Mouse (Mus musculus) hindbrain, embryonic 13.5 days (tissue): Measurements from ENCODE around the gene Ak3. TPM values are rescaled to one million over a fixed set of nuclear protein-coding genes. Genes with fewer than 3 reads are reported as not detected.

Source experiments
- ATAC-seq: fragments of 200-750 bp; cut with Nextera tagmentation; 2 replicates; pipeline ENCODE4 v1.8.0; 2017; ENCODE audit warnings: moderate TSS enrichment; ENCODE audit not compliant: low FRiP score
- H3K27ac ChIP-seq: fragments of 300-500 bp; sonication (generic); 2 replicates; pipeline ENCODE4 v1.5.1; 2015; ENCODE audit warnings: inconsistent platforms, mild to moderate bottlenecking, moderate library complexity
- H3K27me3 ChIP-seq: fragments of 300-500 bp; sonication (generic); 2 replicates; pipeline ENCODE4 v1.6.1; 2015; ENCODE audit warnings: mild to moderate bottlenecking, inconsistent platforms
- H3K36me3 ChIP-seq: fragments of 300-500 bp; sonication (generic); 2 replicates; pipeline ENCODE4 v1.6.1; 2015; ENCODE audit warnings: mild to moderate bottlenecking, inconsistent platforms
- H3K4me1 ChIP-seq: fragments of 300-500 bp; sonication (generic); replicated peaks from 2 replicates; pipeline ENCODE4 v1.6.1; 2015; ENCODE audit warnings: inconsistent platforms
- H3K4me2 ChIP-seq: fragments of 300-500 bp; sonication (generic); 2 replicates; pipeline ENCODE4 v1.6.1; 2015; ENCODE audit warnings: inconsistent platforms, mild to moderate bottlenecking, moderate library complexity
- H3K4me3 ChIP-seq: fragments of 300-500 bp; sonication (generic); 2 replicates; pipeline ENCODE4 v1.5.1; 2015; ENCODE audit warnings: mild to moderate bottlenecking, inconsistent platforms
- H3K9ac ChIP-seq: fragments of 300-500 bp; sonication (generic); 2 replicates; pipeline ENCODE4 v1.6.1; 2015; ENCODE audit warnings: mild to moderate bottlenecking, inconsistent platforms
- H3K9me3 ChIP-seq: fragments of 300-500 bp; sonication (generic); 2 replicates; pipeline ENCODE4 v1.6.1; 2016; ENCODE audit warnings: inconsistent platforms
- WGBS: fragments of 180-500 bp; shearing (Covaris S2); methylation state at CpG from one replicate; pipeline ENCODE4 v1.1.7; 2015; 5-methylcytosine and 5-hydroxymethylcytosine counted together
- polyA plus RNA-seq: library from polyadenylated mRNA; unstranded; fragments of >200 nt; fragmentation: Nextera tagmentation; extraction: Ambion mirVana; gene quantifications from 2 replicates; pipeline ENCODE4 v1.2.1, GENCODE M21; 2015

Ak3 gene
- polyA plus RNA-seq, 1 experiment from 2014 or later = 61.6 TPM

DNA sequence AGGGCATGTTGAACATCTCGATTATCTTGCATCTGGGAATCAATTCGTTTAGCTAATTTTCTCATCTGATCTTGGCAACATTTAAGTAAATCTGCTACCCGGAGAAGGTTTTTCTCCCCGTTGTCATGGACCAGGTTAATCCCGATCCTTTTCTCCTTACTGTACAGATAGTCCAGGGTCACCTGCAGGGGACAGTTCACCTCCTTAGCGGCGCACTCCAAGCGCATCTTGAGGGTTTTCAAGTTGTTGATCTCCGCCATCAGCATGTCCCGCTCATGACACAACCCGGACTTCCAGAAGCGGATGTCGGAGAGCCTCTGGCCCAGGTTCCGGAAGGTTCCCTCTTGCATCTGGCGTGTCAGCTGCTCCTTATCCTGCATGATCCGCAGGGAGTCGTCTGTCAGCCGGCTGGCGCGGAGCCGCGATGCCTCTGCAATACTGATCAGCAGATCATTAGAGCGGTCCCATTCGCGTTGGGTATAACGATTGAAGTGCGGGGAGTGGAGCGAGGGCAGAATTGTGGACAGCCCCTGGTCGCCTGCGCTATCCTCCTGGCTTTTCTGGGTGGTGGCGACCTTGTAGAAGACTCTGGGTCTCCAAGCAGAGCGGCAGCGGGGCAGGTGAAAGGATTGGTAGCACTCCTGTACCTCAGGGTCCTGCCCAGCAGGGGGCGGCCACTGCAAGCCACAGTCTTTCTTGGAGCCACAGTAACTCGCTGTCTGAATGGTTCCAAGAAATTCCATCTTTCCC is 72.7 kb downstream of the Ak3 start:
- H3K4me2 ChIP-seq = peak overlapping the region; percentile 66
- H3K27me3 ChIP-seq = peaks cover 3% of the 10 kb centered on the region; the same call in 1 of the 2 replicates
- WGBS = 18% methylated on average over 35 of the region's 35 CpGs
- H3K9me3 ChIP-seq = no peaks in the 10 kb centered on the region
- H3K4me1 ChIP-seq = peaks cover 6% of the 10 kb centered on the region
- H3K36me3 ChIP-seq = no peaks in the 10 kb centered on the region
- H3K27ac ChIP-seq = peak overlapping the region; percentile 30; the same call in 1 of the 2 replicates
- peak; percentile 91 for ATAC-seq
- peak overlapping the region; percentile 70 for H3K9ac ChIP-seq
- H3K4me3 ChIP-seq = peak overlapping the region; percentile 42

Other genes with a start within 250 kb of the Ak3 start
- 22.1 and 23.0 TPM in 2 replicates for gene Slc1a1, start 212.9 kb downstream of the Ak3 start, polyA plus RNA-seq
- gene Plpp6, start 84.0 kb downstream of the Ak3 start, polyA plus RNA-seq = 9.1 and 9.7 TPM in 2 replicates
- 0.65 and 0.89 TPM in 2 replicates for gene 4430402I18Rik, start 80.2 kb downstream of the Ak3 start, polyA plus RNA-seq
- 50.3 and 52.4 TPM in 2 replicates for gene Cdc37l1, start 57.6 kb downstream of the Ak3 start, polyA plus RNA-seq
- gene Rcl1, start 53.4 kb upstream of the Ak3 start, polyA plus RNA-seq = 27.6 and 30.6 TPM in 2 replicates
- gene Jak2, start 203.9 kb upstream of the Ak3 start, polyA plus RNA-seq = 12.1 and 12.3 TPM in 2 replicates